Mouse (Mus musculus) spleen, adult 2 months (tissue): Measurements from ENCODE around the gene Grm7. TPM values are rescaled to one million over a fixed set of nuclear protein-coding genes. Genes with fewer than 3 reads are reported as not detected.

Source experiments
- DNase-seq, 2 experiments: peaks; one replicate each; pipeline versions ENCODE4 v3.0.0 to v3.0.0-alpha.2; 2012 to 2021; ENCODE audit warnings: low spot score in 2 of 2, low read depth in 1 of 2
- H3K27ac ChIP-seq: fragments of 200-500 bp; 2 replicates; pipeline ENCODE4 v1.5.1; 2012; ENCODE audit warnings: low read length, inconsistent platforms; ENCODE audit not compliant: insufficient read depth
- H3K27me3 ChIP-seq: fragments of 200-500 bp; 2 replicates; pipeline ENCODE4 v1.6.1; 2012; ENCODE audit warnings: mild to moderate bottlenecking, moderate library complexity, low read length, inconsistent platforms; ENCODE audit not compliant: control insufficient read depth, insufficient read depth
- H3K36me3 ChIP-seq: fragments of 200-500 bp; 2 replicates; pipeline ENCODE4 v1.6.1; 2012; ENCODE audit warnings: mild to moderate bottlenecking, low read length, inconsistent platforms; ENCODE audit not compliant: control insufficient read depth, insufficient read depth
- H3K4me1 ChIP-seq: fragments of 200-500 bp; 2 replicates; pipeline ENCODE4 v1.6.1; 2011; ENCODE audit warnings: inconsistent platforms; ENCODE audit not compliant: control insufficient read depth, insufficient read depth, insufficient read length
- H3K4me3 ChIP-seq: fragments of 200-500 bp; 2 replicates; pipeline ENCODE4 v1.5.1; 2011; ENCODE audit warnings: mild to moderate bottlenecking, inconsistent platforms; ENCODE audit not compliant: insufficient read depth, insufficient read length; ENCODE audit errors: extremely low read depth
- CTCF ChIP-seq: fragments of 200-500 bp; IDR thresholded peaks from 2 replicates; pipeline ENCODE4 v1.5.1; 2011; ENCODE audit warnings: mild to moderate bottlenecking, inconsistent platforms; ENCODE audit not compliant: insufficient read depth, insufficient read length, insufficient replicate concordance; ENCODE audit errors: extremely low read depth
- POLR2A ChIP-seq: fragments of 200-500 bp; IDR thresholded peaks from 2 replicates; pipeline ENCODE4 v1.6.1; 2011; ENCODE audit warnings: low read depth, low read length, inconsistent platforms
- WGBS: fragments of 180-500 bp; shearing (Covaris S2); methylation state at CpG from one replicate; pipeline ENCODE4 v1.1.7; 2018; 5-methylcytosine and 5-hydroxymethylcytosine counted together
- polyA plus RNA-seq: library from polyadenylated mRNA; depleted of rRNA; stranded (reverse); fragments of >200 nt; gene quantifications from 2 replicates; pipeline ENCODE4 v1.2.3, GENCODE M21; 2012

Grm7 gene
- polyA plus RNA-seq, 1 experiment: not detected

DNA sequence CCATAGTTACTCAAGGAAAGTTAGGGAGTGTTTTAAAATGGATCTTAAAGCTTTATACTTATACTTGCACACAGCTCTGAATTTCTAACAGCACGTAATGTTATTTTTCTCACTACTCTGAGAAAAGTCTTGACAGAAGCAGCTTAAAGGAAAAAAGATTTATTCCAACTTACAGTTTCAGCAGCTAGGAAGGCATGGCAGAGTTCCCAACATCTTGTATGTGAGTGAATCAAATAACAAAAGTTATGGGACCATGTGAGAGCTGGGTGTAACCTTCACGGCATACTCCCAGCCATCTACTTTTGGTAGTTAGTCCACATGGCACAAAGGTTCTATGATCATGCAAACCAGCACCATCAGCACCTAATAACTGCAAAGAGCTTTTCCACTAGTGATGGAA is 172.9 kb downstream of the Grm7 start:
- Histone ChIP-seq H3K27ac (no peak overlapping the region), H3K27me3 (no peaks in the 10 kb centered on the region), H3K4me3 (no peak overlapping the region), H3K36me3 (no peaks in the 10 kb centered on the region), H3K4me1 (no peaks in the 10 kb centered on the region)
- 85% methylated on average over 2 of the region's 2 CpGs for WGBS
- DNase-seq: no peak
- TF ChIP-seq CTCF (no peak), POLR2A (no peak)

DNA sequence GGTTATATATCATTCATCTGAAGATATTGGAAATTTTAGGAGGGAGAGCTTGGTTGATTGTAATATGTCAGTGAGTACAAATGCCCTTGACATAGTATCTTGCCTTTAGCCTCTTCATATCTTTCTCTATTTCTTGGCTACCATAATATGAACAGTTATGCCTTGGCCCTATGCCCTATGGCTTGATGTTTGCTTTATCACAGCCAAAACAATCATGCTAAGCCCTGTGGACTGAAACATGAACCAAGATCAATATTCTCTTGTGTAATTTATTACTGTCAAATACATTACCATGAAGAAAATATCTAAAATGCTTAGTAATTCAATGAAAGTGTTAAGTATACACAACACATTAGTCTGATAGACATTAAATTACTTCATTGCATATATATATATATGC is 222.9 kb downstream of the Grm7 start:
- no peaks in the 10 kb centered on the region for H3K27me3 ChIP-seq
- TF ChIP-seq POLR2A: no peak
- no peak for TF ChIP-seq CTCF

DNA sequence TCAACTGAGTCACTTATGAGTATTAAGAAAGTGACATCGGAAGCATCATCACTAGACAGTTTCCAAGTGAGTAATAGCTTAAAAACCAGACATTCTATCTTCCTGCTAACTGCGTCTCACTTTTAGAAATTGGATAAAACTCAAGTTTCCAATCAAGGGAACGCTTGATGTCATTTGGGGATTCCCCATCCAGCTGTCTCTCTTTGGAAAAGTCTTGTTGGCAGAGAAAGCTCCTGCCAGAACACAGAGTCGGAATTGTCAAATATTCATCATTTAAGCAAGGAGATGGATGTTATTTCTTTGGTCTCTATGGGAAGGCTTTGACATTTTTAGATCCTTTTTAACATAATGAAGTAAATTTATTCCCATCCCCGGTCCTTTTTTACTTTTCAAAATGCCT is 336.6 kb downstream of the Grm7 start:
- Histone ChIP-seq H3K27ac (no peak overlapping the region), H3K4me1 (no peaks in the 10 kb centered on the region), H3K27me3 (no peaks in the 10 kb centered on the region), H3K36me3 (no peaks in the 10 kb centered on the region), H3K4me3 (no peak overlapping the region)
- DNase-seq: no peak
- WGBS: 84% methylated on average over 5 of the region's 5 CpGs
- TF ChIP-seq POLR2A: no peak
- no peak for TF ChIP-seq CTCF

More for the DNA sequence above, 222.9 kb downstream of the Grm7 start:
- H3K4me1 ChIP-seq: no peaks in the 10 kb centered on the region
- H3K36me3 ChIP-seq: no peaks in the 10 kb centered on the region
- no peak for DNase-seq
- H3K4me3 ChIP-seq: no peak overlapping the region
- H3K27ac ChIP-seq: no peak overlapping the region

DNA sequence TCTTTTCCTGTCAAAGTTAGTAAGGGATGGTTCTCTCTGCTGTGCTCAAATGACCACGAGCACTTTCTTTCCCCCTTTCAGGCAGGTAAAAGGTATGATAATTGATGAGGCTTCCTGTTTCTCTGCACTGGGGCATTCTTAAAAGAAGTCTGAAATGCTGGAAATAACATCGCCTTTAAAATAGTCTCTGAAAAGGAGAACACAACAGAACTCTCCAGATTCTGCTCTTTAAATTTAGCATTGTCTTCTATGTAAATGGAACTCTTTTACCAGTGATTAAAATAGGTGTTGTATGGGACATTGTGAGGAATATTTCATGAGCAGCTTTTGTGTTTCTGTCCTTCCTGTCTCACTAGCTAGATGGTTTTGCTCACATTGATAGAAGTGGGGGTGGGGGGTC is 393.7 kb downstream of the Grm7 start:
- Histone ChIP-seq H3K36me3 (no peaks in the 10 kb centered on the region), H3K4me1 (no peaks in the 10 kb centered on the region), H3K27ac (no peak overlapping the region), H3K4me3 (no peak overlapping the region), H3K27me3 (no peaks in the 10 kb centered on the region)
- DNase-seq: no peak
- WGBS: 47% methylated on average over 2 of the region's 2 CpGs
- TF ChIP-seq POLR2A (no peak), CTCF (no peak)

DNA sequence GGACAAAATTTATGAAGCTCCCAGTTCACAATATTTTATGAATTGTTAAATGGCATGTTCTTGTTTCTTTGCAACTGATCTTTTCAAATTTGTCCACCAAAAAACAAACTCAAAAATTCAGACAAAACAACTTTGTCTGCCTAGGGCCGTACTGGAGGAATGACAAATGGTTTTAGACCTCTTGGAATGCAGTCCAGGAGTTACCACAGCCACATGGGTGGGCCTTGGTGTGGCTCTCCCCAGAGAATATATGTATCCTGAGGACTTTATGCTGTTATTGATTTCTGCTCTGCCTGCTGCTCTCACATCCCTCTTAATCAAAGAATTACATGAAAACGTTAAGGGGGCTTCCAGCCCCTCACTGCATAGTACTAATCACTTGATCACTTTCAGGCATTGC is 400.5 kb downstream of the Grm7 start:
- H3K36me3 ChIP-seq: no peaks in the 10 kb centered on the region
- WGBS: 66% methylated on average over 2 of the region's 2 CpGs
- no peaks in the 10 kb centered on the region for H3K4me1 ChIP-seq
- no peak for DNase-seq
- no peak overlapping the region for H3K4me3 ChIP-seq
- no peak overlapping the region for H3K27ac ChIP-seq
- TF ChIP-seq CTCF: no peak
- TF ChIP-seq POLR2A: no peak
- no peaks in the 10 kb centered on the region for H3K27me3 ChIP-seq

DNA sequence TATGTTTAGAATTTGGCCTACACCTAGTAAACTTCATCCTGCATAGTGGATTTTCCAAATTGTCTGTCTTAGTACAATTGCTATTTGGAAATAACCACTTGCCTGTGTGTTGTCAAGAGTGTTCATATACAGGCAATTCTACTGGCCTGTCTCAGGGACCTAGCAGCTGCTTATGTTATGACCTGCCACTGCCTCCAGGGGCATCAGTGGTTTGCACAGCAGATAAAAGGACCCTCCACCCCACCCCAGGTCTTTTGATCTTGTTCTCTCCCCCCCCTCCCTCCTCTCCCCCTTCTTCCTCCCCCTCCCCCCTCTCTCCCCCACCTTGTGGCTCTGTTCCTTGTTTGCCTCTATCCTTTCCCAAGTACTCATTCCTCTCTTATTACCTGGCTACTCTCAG is 403.9 kb downstream of the Grm7 start:
- TF ChIP-seq POLR2A (no peak), CTCF (no peak)
- H3K4me1 ChIP-seq: no peaks in the 10 kb centered on the region
- no peaks in the 10 kb centered on the region for H3K27me3 ChIP-seq
- no peak overlapping the region for H3K4me3 ChIP-seq
- no peak for DNase-seq
- H3K36me3 ChIP-seq: no peaks in the 10 kb centered on the region
- no peak overlapping the region for H3K27ac ChIP-seq

DNA sequence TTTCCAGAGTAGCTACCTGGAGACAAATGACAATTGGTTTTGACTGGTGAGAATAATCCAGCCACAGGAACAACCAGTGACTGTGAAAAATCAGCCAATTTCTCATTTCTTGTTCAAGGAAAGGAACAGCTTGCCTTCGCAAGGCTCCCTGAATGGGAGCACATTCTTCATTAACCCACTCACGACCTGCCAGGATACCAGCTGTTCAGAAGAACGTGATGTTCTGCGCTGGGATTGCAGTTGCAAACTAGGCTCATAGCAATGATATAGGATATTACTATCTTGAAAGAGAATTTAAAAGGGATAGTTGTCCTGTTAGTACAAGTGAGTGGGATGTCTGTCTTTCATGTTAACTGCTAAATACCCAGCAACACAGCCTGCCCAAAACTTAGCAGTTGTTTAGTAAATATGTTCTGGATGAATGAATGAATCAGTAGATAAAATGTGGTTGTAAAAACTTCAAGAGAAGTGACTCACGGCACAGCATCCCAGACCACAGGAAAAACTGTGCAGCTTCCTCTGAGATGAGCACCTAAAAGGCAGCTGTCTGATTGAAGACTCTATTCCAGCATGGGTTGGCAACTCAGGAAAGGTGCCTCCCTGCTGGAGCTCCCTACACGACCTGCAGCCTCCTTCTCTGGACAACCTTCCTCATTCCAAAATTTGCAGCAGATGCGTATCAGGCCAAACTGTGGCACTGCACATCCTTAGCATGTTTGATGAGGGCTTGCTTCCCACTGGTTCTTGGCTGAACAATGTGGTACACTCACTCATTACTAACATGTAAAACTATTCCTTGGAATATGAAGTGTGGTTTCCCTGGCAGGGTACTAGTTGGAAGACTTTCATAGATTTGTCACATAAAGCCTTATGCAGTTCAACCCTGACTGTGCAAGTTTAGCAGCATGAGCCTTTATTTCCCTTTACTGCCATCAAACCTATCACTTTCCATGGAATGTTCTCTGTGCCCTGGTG is 408.9 kb downstream of the Grm7 start:
- Histone ChIP-seq H3K4me3 (no peak overlapping the region), H3K27me3 (no peaks in the 10 kb centered on the region), H3K36me3 (no peaks in the 10 kb centered on the region), H3K4me1 (no peaks in the 10 kb centered on the region), H3K27ac (no peak overlapping the region)
- DNase-seq: no peak
- WGBS: 71% methylated on average over 7 of the region's 7 CpGs
- no peak for TF ChIP-seq CTCF
